Mouse (Mus musculus) liver, postnatal 0 days (tissue): ENCODE measurements around the gene Xpa. TPM values are rescaled to one million over a fixed set of nuclear protein-coding genes. Genes with fewer than 3 reads are reported as not detected.

Source experiments
- ATAC-seq: fragments of 200-750 bp; cut with Nextera tagmentation; 2 replicates; pipeline ENCODE4 v1.8.0; 2017; ENCODE audit warnings: mild to moderate bottlenecking, moderate library complexity
- DNase-seq: peaks from one replicate; pipeline ENCODE4 v3.0.0-alpha.2; 2016
- H3K27ac ChIP-seq: fragments of 300-500 bp; sonication (generic); 2 replicates; pipeline ENCODE4 v1.5.1; 2014; ENCODE audit warnings: antibody characterized with exemption, moderate library complexity, mild to moderate bottlenecking, low read depth
- H3K27me3 ChIP-seq: fragments of 300-500 bp; sonication (generic); 2 replicates; pipeline ENCODE4 v1.6.1; 2014; ENCODE audit warnings: low read length, control low read depth, mixed read lengths; ENCODE audit not compliant: insufficient read depth
- H3K36me3 ChIP-seq: fragments of 300-500 bp; sonication (generic); replicated peaks from 2 replicates; pipeline ENCODE4 v1.6.1; 2014; ENCODE audit warnings: mild to moderate bottlenecking, control low read depth, low read length, moderate library complexity, mixed read lengths; ENCODE audit not compliant: insufficient read depth
- H3K4me1 ChIP-seq: fragments of 300-500 bp; sonication (generic); 2 replicates; pipeline ENCODE4 v1.6.1; 2014; ENCODE audit warnings: antibody characterized with exemption, mild to moderate bottlenecking, control low read depth; ENCODE audit not compliant: insufficient read depth
- H3K4me2 ChIP-seq: fragments of 300-500 bp; sonication (generic); 2 replicates; pipeline ENCODE4 v1.6.1; 2014; ENCODE audit warnings: low read depth, mild to moderate bottlenecking, low read length, moderate library complexity, mixed read lengths
- H3K4me3 ChIP-seq: fragments of 300-500 bp; sonication (generic); 2 replicates; pipeline ENCODE4 v1.5.1; 2014; ENCODE audit warnings: low read depth, low read length
- H3K9ac ChIP-seq: fragments of 300-500 bp; sonication (generic); replicated peaks from 2 replicates; pipeline ENCODE4 v1.6.1; 2014; ENCODE audit warnings: mild to moderate bottlenecking, moderate library complexity
- H3K9me3 ChIP-seq: fragments of 300-500 bp; sonication (generic); 2 replicates; pipeline ENCODE4 v1.6.1; 2016; ENCODE audit warnings: mild to moderate bottlenecking, control low read depth, low read length, mixed read lengths
- CTCF ChIP-seq: sonication (generic); IDR thresholded peaks from 2 replicates; pipeline ENCODE4 v1.5.1; 2016; ENCODE audit warnings: antibody characterized with exemption, low read depth
- EP300 ChIP-seq: IDR thresholded peaks from 2 replicates; pipeline ENCODE4 v1.6.1; 2016; ENCODE audit warnings: antibody characterized with exemption, low read depth, mild to moderate bottlenecking
- WGBS: fragments of 180-500 bp; shearing (Covaris S2); extraction: QIAGEN DNeasy Blood & Tissue Kit; methylation state at CpG from one replicate; pipeline ENCODE4 v1.1.7; 2014; ENCODE audit not compliant: insufficient replicate concordance; 5-methylcytosine and 5-hydroxymethylcytosine counted together
- polyA plus RNA-seq: library from polyadenylated mRNA; unstranded; fragments of >200 nt; fragmentation: Nextera tagmentation; extraction: Ambion mirVana; gene quantifications from 2 replicates; pipeline ENCODE4 v1.2.1, GENCODE M21; 2015

Xpa gene
- polyA plus RNA-seq, result 15.3 and 16.2 TPM in 2 replicates

- H3K27me3 ChIP-seq, result peaks cover 6% of the 10 kb centered on the region; the same call in 1 of the 2 replicates
- under 1% methylated on average over 66 of the region's 70 CpGs for WGBS
- H3K4me1 ChIP-seq, result peaks cover 14% of the 10 kb centered on the region
- ATAC-seq, result peak; percentile 97
- H3K27ac ChIP-seq, result peak within 1 kb of the TSS; percentile 87
- H3K4me2 ChIP-seq, result peak within 1 kb of the TSS; percentile 92
- TF ChIP-seq CTCF (no peak), EP300 (no peak)
- H3K9ac ChIP-seq, result peak within 1 kb of the TSS; percentile 93
- DNase-seq, result peak; percentile 96
- no peaks in the 10 kb centered on the region; the same call in 1 of the 2 replicates for H3K36me3 ChIP-seq
- H3K9me3 ChIP-seq, result no peaks in the 10 kb centered on the region
- H3K4me3 ChIP-seq, result peak within 1 kb of the TSS; percentile 95
Measured at GRCm38 (mm10) chr4:46195781-46196487, at the start of gene Xpa. Gene Xpa, minus strand, starts transcription at chr4:46196311.

DNA sequence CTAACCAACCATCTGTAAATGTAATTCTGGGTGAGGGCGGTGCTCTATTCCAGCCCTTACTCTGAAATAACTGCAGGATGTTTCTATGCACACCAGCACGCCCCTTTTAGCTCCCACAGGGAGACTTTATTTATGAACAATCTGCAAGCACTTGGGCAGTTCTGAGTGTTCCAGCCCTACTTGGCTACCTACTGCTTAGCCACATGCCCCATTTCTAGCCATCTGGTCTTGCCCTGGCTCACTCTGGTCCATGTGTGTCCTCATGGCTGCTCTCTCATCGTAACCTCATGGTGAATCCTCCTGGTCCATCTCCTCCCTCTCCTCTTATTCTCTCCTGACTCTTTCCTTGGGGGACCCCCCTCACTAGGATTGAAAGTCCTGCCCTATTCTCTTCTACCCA, 39.8 kb upstream of the Xpa start:
- Histone ChIP-seq H3K4me1 (no peaks in the 10 kb centered on the region), H3K36me3 (no peaks in the 10 kb centered on the region), H3K27me3 (no peaks in the 10 kb centered on the region), H3K9ac (no peak overlapping the region), H3K9me3 (no peaks in the 10 kb centered on the region), H3K4me2 (no peak overlapping the region), H3K4me3 (no peak overlapping the region), H3K27ac (no peak overlapping the region)
- no peak for ATAC-seq
- TF ChIP-seq EP300 (no peak), CTCF (no peak)
- DNase-seq, result no peak
- 75% methylated on average over 3 of the region's 3 CpGs for WGBS

DNA sequence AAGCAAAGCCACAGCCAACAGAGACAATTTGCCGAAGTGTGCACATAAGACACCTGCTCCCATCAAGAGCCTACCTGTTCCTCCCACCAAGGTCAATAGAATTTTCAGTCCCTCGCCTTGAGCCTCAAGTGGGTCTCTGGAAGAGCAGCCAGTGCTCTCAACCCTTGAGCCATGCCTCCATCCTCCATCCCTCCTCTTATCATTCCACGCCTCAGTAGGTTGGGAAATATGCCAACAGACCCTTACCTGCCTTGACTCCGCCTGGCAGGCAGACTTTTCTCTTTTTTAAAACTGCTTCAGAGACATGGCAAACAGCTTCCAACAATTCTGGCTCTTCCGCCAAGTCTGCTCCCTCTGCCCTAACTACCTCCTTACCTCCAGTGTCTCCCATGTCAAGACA, 38.6 kb upstream of the Xpa start:
- Histone ChIP-seq H3K4me3 (no peak overlapping the region), H3K9me3 (no peaks in the 10 kb centered on the region), H3K27ac (no peak overlapping the region), H3K36me3 (no peaks in the 10 kb centered on the region), H3K4me2 (no peak overlapping the region), H3K27me3 (no peaks in the 10 kb centered on the region), H3K4me1 (no peaks in the 10 kb centered on the region), H3K9ac (no peak overlapping the region)
- no peak for TF ChIP-seq CTCF
- TF ChIP-seq EP300, result no peak
- WGBS, result 80% methylated on average over 5 of the region's 5 CpGs
- ATAC-seq (no peak), DNase-seq (no peak)

DNA sequence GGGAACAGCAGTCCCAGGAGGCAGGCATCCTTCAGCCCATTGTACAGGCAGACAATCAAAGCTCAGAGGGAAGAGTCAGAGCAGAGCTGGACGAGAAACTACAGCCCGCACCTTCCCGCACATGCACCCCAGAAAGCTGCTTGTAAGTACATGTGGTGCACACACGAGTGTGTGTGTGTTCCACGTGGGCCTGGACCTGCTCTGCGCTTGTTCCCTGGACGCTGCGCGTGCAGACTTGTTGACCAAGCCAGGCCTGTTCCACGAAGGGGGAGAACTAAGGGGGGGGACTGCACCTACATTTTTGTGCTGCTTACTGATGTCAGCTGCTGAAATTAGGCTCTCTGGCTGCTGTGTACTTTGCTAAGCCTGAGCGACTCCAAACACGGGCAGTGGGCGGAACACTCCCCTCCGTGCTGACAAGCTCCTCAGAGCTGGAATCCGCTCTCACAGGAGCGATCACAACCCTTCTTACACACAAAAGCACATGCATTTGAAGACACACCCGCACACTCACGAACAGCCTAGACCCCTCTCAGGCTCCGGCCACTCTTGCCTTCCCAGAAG, 30.9 kb upstream of the Xpa start:
- Histone ChIP-seq H3K9me3 (no peaks in the 10 kb centered on the region), H3K4me1 (no peaks in the 10 kb centered on the region), H3K4me3 (no peak overlapping the region), H3K9ac (no peak overlapping the region), H3K4me2 (no peak overlapping the region), H3K36me3 (no peaks in the 10 kb centered on the region), H3K27ac (no peak overlapping the region), H3K27me3 (no peaks in the 10 kb centered on the region)
- no peak for TF ChIP-seq CTCF
- TF ChIP-seq EP300, result no peak
- whole genome bisulfite sequencing, result 65% methylated on average over 19 of the region's 19 CpGs
- DNase-seq, result no peak
- ATAC-seq, result no peak

DNA sequence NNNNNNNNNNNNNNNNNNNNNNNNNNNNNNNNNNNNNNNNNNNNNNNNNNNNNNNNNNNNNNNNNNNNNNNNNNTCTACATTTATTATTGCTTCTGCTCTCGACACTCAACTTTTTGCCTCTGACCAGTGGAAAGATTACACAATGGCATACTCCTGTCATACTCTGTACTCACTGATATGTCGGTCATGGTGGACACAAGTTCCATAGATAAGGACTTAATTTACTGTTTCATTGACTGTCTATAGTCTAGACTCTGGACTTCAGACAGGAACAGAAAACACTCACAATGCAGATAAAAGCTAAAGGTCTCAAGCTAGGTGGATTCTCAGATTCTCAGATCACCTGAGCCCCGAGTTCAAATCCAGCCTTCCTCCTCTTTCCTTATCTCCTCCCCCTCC, 25.0 kb upstream of the Xpa start:
- no peak overlapping the region for H3K4me3 ChIP-seq
- TF ChIP-seq CTCF (no peak), EP300 (no peak)
- no peak overlapping the region for H3K27ac ChIP-seq
- no peak for DNase-seq
- no peak for ATAC-seq
- no peaks in the 10 kb centered on the region for H3K36me3 ChIP-seq
- no peaks in the 10 kb centered on the region for H3K4me1 ChIP-seq
- no peak overlapping the region for H3K9ac ChIP-seq
- H3K4me2 ChIP-seq, result no peak overlapping the region
- WGBS, result 63% methylated on average over 3 of the region's 3 CpGs
- H3K27me3 ChIP-seq, result no peaks in the 10 kb centered on the region
- H3K9me3 ChIP-seq, result no peaks in the 10 kb centered on the region

- H3K9me3 ChIP-seq, result peaks cover 4% of the 10 kb centered on the region
- DNase-seq (no peak), ATAC-seq (peak; percentile 38; the same call in 1 of the 2 replicates)
- no peak overlapping the region for H3K9ac ChIP-seq
- no peak for TF ChIP-seq CTCF
- H3K36me3 ChIP-seq, result no peaks in the 10 kb centered on the region
- WGBS, result 13% methylated on average over 23 of the region's 23 CpGs
- no peaks in the 10 kb centered on the region for H3K4me1 ChIP-seq
- no peak overlapping the region for H3K27ac ChIP-seq
- peaks cover 13% of the 10 kb centered on the region for H3K27me3 ChIP-seq
- H3K4me3 ChIP-seq, result no peak overlapping the region
- no peak overlapping the region for H3K4me2 ChIP-seq
Measured at GRCm38 (mm10) chr4:46202562-46203126, 6.5 kb upstream of the Xpa start.
